Mouse (Mus musculus) CH12.LX (cell line): ENCODE measurements around the gene Plekhm3. TPM values are rescaled to one million over a fixed set of nuclear protein-coding genes. Genes with fewer than 3 reads are reported as not detected.

Experiments used
- DNase-seq: peaks from one replicate; pipeline ENCODE4 v3.0.0-alpha.2; 2013; ENCODE audit errors: extremely low read depth
- H3K27ac ChIP-seq: 2 replicates; pipeline ENCODE4 v1.5.1; 2012; ENCODE audit warnings: low read depth, mild to moderate bottlenecking, control low read depth, moderate library complexity; ENCODE audit not compliant: insufficient read depth
- H3K27me3 ChIP-seq: replicated peaks from 2 replicates; pipeline ENCODE3; 2012; ENCODE audit warnings: inconsistent platforms
- H3K36me3 ChIP-seq, 2 experiments: replicated peaks in 1 of 2; 2 replicates each; pipeline versions ENCODE3 to v1.6.1; 2012; ENCODE audit warnings: inconsistent platforms in 1 of 2, low read length in 1 of 2, mild to moderate bottlenecking in 1 of 2, mixed read lengths in 1 of 2, moderate library complexity in 1 of 2; ENCODE audit not compliant: control insufficient read depth in 1 of 2, insufficient read depth in 1 of 2
- H3K4me1 ChIP-seq, 2 experiments: 2 replicates each; pipeline ENCODE4 v1.6.1; 2012; ENCODE audit warnings: inconsistent platforms in 1 of 2, moderate library complexity in 1 of 2; ENCODE audit not compliant: insufficient read depth in 2 of 2, control insufficient read depth in 1 of 2
- H3K4me2 ChIP-seq: 2 replicates; pipeline ENCODE4 v1.6.1; 2012; ENCODE audit warnings: low read depth, mild to moderate bottlenecking, control low read depth; ENCODE audit not compliant: poor library complexity, insufficient read depth, severe bottlenecking
- H3K4me3 ChIP-seq, 3 experiments: fragments of 150-350 bp in 1 of 3; sonication (generic) in 1 of 3; replicated peaks in 1 of 3; 2 replicates each; pipeline versions ENCODE3 to v1.5.1; 2011 to 2012; ENCODE audit warnings: low read depth in 2 of 3, low read length in 2 of 3, mild to moderate bottlenecking in 2 of 3, moderate library complexity in 2 of 3, control low read depth in 1 of 3, improper control_type of control experiment in 1 of 3, inconsistent platforms in 1 of 3, mixed read lengths in 1 of 3; ENCODE audit not compliant: poor library complexity in 1 of 3
- H3K79me2 ChIP-seq: replicated peaks from 2 replicates; pipeline ENCODE4 v1.6.1; 2012; ENCODE audit warnings: mild to moderate bottlenecking, moderate library complexity; ENCODE audit not compliant: control insufficient read depth, poor library complexity, insufficient read depth, severe bottlenecking; ENCODE audit errors: extremely low read depth
- H3K9ac ChIP-seq: 2 replicates; pipeline ENCODE4 v1.6.1; 2012; ENCODE audit warnings: low read depth, mild to moderate bottlenecking, control low read depth, moderate library complexity; ENCODE audit not compliant: insufficient read depth
- H3K9me3 ChIP-seq: replicated peaks from 2 replicates; pipeline ENCODE3; 2012; ENCODE audit warnings: low read length, inconsistent platforms, mixed read lengths
- CHD2 ChIP-seq: IDR thresholded peaks from 2 replicates; pipeline ENCODE4 v1.6.1; 2011; ENCODE audit warnings: low read length, improper control_type of control experiment
- ELF1 ChIP-seq: IDR thresholded peaks from 2 replicates; pipeline ENCODE4 v1.6.1; 2014; ENCODE audit warnings: low read depth, mild to moderate bottlenecking, inconsistent platforms, low read length, improper control_type of control experiment
- EP300 ChIP-seq: IDR thresholded peaks from 2 replicates; pipeline ENCODE4 v1.6.1; 2011; ENCODE audit warnings: low read length, improper control_type of control experiment
- GABPA ChIP-seq: IDR thresholded peaks from 2 replicates; pipeline ENCODE4 v1.6.1; 2012; ENCODE audit warnings: low read depth, low read length, improper control_type of control experiment, inconsistent platforms; ENCODE audit not compliant: insufficient replicate concordance
- JUN ChIP-seq: IDR thresholded peaks from 2 replicates; pipeline ENCODE4 v1.6.1; 2011; ENCODE audit warnings: low read depth, mild to moderate bottlenecking, low read length, improper control_type of control experiment, moderate library complexity; ENCODE audit not compliant: insufficient read depth
- JUND ChIP-seq: conservative IDR thresholded peaks from 2 replicates; pipeline ENCODE4 v1.6.1; 2011; ENCODE audit warnings: low read depth, low read length, improper control_type of control experiment
- MAFK ChIP-seq: IDR thresholded peaks from 2 replicates; pipeline ENCODE4 v1.6.1; 2011; ENCODE audit warnings: low read length, improper control_type of control experiment; ENCODE audit not compliant: insufficient replicate concordance
- MAZ ChIP-seq: IDR thresholded peaks from 2 replicates; pipeline ENCODE4 v1.6.1; 2012; ENCODE audit warnings: low read depth, mild to moderate bottlenecking, inconsistent platforms, low read length, improper control_type of control experiment, moderate library complexity
- MEF2A ChIP-seq: IDR thresholded peaks from 2 replicates; pipeline ENCODE4 v1.6.1; 2014; ENCODE audit warnings: low read depth, mild to moderate bottlenecking, inconsistent platforms, low read length, improper control_type of control experiment, borderline replicate concordance
- MXI1 ChIP-seq: IDR thresholded peaks from 2 replicates; pipeline ENCODE4 v1.6.1; 2011; ENCODE audit warnings: mild to moderate bottlenecking, low read depth, low read length, improper control_type of control experiment
- PAX5 ChIP-seq: IDR thresholded peaks from 2 replicates; pipeline ENCODE4 v1.6.1; 2012; ENCODE audit warnings: low read length, inconsistent platforms, mixed read lengths
- SIN3A ChIP-seq: IDR thresholded peaks from 2 replicates; pipeline ENCODE4 v1.6.1; 2012; ENCODE audit warnings: low read length, improper control_type of control experiment, inconsistent platforms
- SMC3 ChIP-seq: IDR thresholded peaks from 2 replicates; pipeline ENCODE4 v1.6.1; 2011; ENCODE audit warnings: low read depth, low read length, improper control_type of control experiment
- TBP ChIP-seq: conservative IDR thresholded peaks from 2 replicates; pipeline ENCODE4 v1.6.1; 2011; ENCODE audit warnings: low read depth, low read length, improper control_type of control experiment
- UBTF ChIP-seq: IDR thresholded peaks from 2 replicates; pipeline ENCODE4 v1.6.1; 2012; ENCODE audit warnings: low read depth, mild to moderate bottlenecking, inconsistent platforms, low read length, improper control_type of control experiment, moderate library complexity
- USF1 ChIP-seq: IDR thresholded peaks from 2 replicates; pipeline ENCODE4 v1.6.1; 2014; ENCODE audit warnings: low read depth, mild to moderate bottlenecking, inconsistent platforms, low read length, improper control_type of control experiment
- ZC3H11A ChIP-seq: IDR thresholded peaks from 2 replicates; pipeline ENCODE4 v1.6.1; 2012; ENCODE audit warnings: low read depth, mild to moderate bottlenecking, inconsistent platforms, low read length, improper control_type of control experiment
- ZMIZ1 ChIP-seq: IDR thresholded peaks from 2 replicates; pipeline ENCODE4 v1.6.1; 2012; ENCODE audit warnings: low read depth, mild to moderate bottlenecking, inconsistent platforms, low read length, improper control_type of control experiment
- ZNF384 ChIP-seq: IDR thresholded peaks from 2 replicates; pipeline ENCODE4 v1.6.1; 2012; ENCODE audit warnings: low read depth, low read length, improper control_type of control experiment, inconsistent platforms
- dilution Hi-C: fragments of 300-500 bp; cut with MboI; formaldehyde crosslinking; loops from 2 replicates; pipeline ENCODE4 v1.14.3; 2020; ENCODE audit warnings: low sequenced_read_pairs; ENCODE audit not compliant: extremely low pct_unique_long_range_greater_than_20kb, extremely low pct_ligation_motif_present
- in situ Hi-C: fragments of 300-500 bp; cut with MboI; formaldehyde crosslinking; loops from 3 replicates; pipeline ENCODE4 v1.14.3; 2019; ENCODE audit warnings: low sequenced_read_pairs, low pct_ligation_motif_present, low pct_unique_long_range_greater_than_20kb, mixed read lengths
- polyA plus RNA-seq: library from polyadenylated mRNA; unstranded; fragments of >175 nt; gene quantifications from 2 replicates; pipeline ENCODE4 v1.2.1, GENCODE M21; 2012; ENCODE audit warnings: low read depth; ENCODE audit not compliant: insufficient read length
- total RNA-seq, 2 experiments: library from RNA; depleted of rRNA; stranded (reverse); fragments of 300-350 nt in 1 of 2; fragments of >200 nt in 1 of 2; gene quantifications; 2 replicates each; pipeline ENCODE4 v1.2.3; 2012 to 2014

Plekhm3 gene
- total and polyA plus RNA-seq, 3 experiments = 9.9 to 14.1 (median 13.0) TPM

GRCm38 (mm10) chr1:64797621-64798020 is 159.0 kb downstream of the Plekhm3 start:
- Histone ChIP-seq H3K36me3 (peaks cover 27 to 58% of the 10 kb centered on the region in 2 experiments), H3K4me1 (peaks cover 11 to 17% of the 10 kb centered on the region in 2 experiments), H3K27me3 (no peaks in the 10 kb centered on the region), H3K9ac (no peak overlapping the region), H3K27ac (no peak overlapping the region), H3K9me3 (no peaks in the 10 kb centered on the region), H3K4me3 (no peak overlapping the region), H3K79me2 (no peaks in the 10 kb centered on the region), H3K4me2 (no peak overlapping the region)
- in situ Hi-C loops = loop anchor here (10.0 kb wide), 1 partner anchor 187 kb away; no protein-coding TSS in a partner anchor
- TF ChIP-seq ZC3H11A = no peak
- no peak for TF ChIP-seq SMC3
- no peak for TF ChIP-seq MXI1
- TF ChIP-seq SIN3A = no peak
- TF ChIP-seq JUND = no peak
- no peak for TF ChIP-seq UBTF
- TF ChIP-seq USF1 = no peak
- no peak for TF ChIP-seq ELF1
- no peak for TF ChIP-seq MAFK
- no peak for TF ChIP-seq CHD2
- no peak for TF ChIP-seq TBP
- TF ChIP-seq ZMIZ1 = no peak
- TF ChIP-seq MAZ = no peak
- no peak for TF ChIP-seq GABPA
- dilution Hi-C loops = no loop called here
- no peak for DNase-seq

DNA sequence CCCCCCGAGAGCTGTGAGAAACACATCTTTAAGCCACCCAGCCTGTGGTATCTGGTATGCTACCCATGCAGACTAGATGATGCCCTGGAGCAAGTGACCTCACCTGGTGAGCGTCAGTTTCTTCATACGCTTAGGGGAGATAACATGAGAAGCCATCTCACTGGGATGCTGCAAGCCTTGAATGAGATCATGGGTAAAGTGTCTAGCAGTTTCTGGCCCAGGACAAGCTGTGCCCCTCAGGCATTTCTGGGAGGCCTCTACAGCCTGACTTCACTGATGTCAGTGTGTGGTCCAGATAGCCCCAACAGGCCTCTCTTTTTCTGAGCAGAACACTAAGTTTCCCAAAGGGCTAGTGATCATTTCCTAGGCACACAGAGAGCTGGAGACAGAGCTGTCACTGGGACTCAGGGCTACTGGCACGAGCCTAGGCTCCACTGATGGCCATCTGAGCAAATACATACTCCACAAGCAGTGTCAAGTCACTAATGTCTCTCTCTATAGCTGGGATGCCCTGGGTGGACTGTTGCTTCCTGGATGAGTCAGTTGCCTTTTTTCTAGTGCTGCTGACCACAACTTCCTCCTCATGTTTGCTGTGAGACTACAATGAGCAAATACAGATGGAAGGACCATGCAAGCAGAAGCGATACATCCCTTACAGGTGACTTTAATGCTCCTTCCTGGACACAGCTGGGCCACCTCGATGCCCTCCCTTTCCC is 159.6 kb downstream of the Plekhm3 start:
- H3K27me3 ChIP-seq = no peaks in the 10 kb centered on the region
- peak; percentile 67 for DNase-seq
- H3K9ac ChIP-seq = no peak overlapping the region
- H3K4me3 ChIP-seq = no peak overlapping the region
- H3K27ac ChIP-seq = 0 out of 2 replicates have a peak overlapping the region, but pooled peaks have one; percentile 8
- no peaks in the 10 kb centered on the region for H3K79me2 ChIP-seq
- H3K4me1 ChIP-seq = peaks cover 11 to 17% of the 10 kb centered on the region in 2 experiments
- peaks cover 30 to 58% of the 10 kb centered on the region in 2 experiments for H3K36me3 ChIP-seq
- H3K9me3 ChIP-seq = no peaks in the 10 kb centered on the region
- dilution Hi-C loops = no loop called here
- TF ChIP-seq EP300 = peak; percentile 57
- TF ChIP-seq JUN = peak; percentile 55
- no peak for TF ChIP-seq SIN3A
- TF ChIP-seq ZNF384 = peak; percentile 46; the same call in 1 of the 2 replicates
- TF ChIP-seq MEF2A = peak; percentile 88
- TF ChIP-seq PAX5 = no peak
- peak; percentile 59 for TF ChIP-seq ELF1
- in situ Hi-C loops = loop anchor here (10.0 kb wide), 1 partner anchor 188 kb away; no protein-coding TSS in a partner anchor
- no peak overlapping the region for H3K4me2 ChIP-seq
